Mouse (Mus musculus) right cerebral cortex, postnatal 36 days (tissue): ENCODE results near the gene Kat7.

ENCODE experiments used
- DNase-seq, 2 experiments: peaks; one replicate each; pipeline ENCODE4 v3.0.0; 2022; ENCODE audit warnings: low spot score in 2 of 2, mixed read lengths in 1 of 2

Gene Kat7

GRCm38 (mm10) chr11:95310007-95310647 is at the start of gene Kat7:
Gene Kat7, minus strand, starts transcription at chr11:95310246.
- DNase-seq = peak; percentile 98 to 99

- no peak for DNase-seq
These were observed 48.2 kb upstream of the Kat7 start for GRCm38 (mm10) chr11:95358263-95358662.

DNA sequence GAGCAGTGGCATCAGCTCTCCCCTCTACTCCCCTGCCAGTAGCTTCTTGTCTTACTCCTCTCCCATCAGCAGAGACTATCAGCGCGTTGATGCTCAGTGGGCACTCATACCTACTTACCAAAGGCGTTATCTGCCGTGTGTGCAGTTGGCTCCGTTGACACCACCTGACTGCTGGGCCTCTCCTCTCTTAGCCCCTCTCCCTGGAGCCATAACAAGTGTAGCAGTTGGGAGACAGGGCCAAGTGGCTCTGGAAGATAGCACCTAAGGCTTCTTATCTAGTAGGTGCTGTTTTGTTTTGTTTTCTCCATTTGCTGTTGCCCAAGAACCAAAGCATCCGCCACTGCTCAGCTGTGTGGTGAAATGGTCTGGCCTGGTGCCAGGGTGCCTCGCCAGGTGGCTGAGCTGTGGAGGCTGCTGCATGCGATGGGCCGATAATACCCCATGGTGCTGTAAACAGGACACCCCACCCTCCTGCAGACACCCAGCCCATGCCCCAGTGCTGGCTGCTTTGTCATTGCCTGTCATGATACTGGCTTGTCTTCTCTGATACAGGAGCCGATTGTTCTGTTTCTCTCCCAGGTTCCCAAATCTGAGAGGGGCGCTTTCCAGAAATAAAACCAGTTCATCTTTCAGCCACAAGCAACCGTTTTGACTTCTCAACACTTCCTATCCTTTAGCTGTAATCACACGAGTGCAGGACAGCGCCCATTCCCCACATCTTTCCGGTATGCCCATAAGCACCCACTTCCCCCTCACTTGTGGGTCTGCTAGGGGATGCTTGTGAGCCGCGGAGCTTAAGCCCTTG is 46.6 kb upstream of the Kat7 start:
- DNase-seq = peak in 1 of 2 experiments; percentile 14

DNA sequence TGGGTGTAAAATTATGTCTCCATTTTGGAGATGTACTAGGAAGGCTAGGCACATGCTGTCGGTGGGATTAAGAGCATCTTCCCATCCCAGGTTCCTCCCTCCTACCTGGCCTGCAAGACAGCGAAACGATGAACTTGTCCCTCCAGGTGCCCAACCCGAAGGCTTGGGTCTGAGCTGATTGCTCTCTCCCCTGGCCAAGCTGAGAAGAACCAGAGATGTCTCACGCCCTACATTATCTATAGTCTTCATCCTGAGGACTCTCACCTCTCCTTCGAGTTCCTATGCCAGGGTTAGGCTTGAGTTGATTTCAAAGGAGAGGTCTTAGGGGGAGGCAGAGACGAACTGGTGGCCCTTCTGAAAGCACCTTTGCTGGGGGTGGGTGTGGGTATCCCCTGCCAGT is 46.0 kb upstream of the Kat7 start:
- DNase-seq = no peak

- DNase-seq = no peak
These were observed 45.6 kb upstream of the Kat7 start for GRCm38 (mm10) chr11:95355661-95356011.

- no peak for DNase-seq
These were observed 45.1 kb upstream of the Kat7 start for GRCm38 (mm10) chr11:95354945-95355660.

DNA sequence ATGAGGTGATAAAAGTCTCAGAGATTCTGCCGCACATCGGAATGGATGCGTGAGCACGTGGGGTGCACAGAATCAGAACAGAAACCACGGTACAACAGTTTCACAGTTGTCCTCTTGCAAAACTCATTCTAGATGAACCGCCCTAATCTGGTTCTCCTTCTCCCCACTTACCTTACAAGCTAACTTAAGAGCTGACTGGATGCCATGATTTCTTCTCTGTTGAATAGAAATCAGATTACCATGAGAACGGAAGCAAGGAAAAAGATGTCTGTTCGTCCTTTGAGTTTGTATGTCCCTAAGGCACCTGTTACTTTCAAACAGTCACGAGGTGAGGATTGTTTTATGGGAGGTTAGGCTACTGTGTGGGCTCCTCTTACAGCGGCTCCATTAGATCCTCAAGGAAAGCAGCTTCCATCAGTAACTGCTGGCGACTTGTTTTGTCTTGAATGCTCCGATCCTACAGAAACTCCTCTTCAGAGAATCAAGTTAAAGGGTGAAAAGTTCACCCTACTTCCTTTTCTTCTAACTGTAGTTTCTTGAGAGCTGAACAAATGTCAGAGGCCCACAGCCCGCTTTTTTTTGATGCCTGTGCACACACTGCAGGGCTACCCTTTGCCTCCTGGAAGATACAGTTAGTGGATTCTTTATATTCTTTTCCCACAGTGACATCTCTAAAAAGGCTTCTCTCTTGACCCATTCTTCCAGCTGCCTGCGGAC is 44.3 kb upstream of the Kat7 start:
- no peak for DNase-seq

DNA sequence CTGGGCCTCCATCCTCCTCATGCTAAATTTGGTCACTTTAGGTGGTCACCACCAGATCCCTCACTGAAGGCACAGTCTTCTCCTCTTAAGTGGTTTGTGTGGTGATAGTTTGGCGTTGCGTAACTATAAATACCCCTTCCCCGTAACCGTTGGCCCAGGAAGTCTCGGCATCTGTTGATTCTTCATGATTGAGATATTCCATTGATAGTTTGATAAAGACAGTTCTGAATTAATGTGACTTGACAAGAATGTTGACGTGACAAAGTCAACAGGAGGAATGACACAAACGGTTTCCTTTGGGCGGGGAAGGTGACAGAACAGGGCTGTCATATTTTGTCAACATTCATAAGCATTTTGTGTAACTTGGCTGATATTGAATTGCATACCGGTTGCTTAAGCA is 43.2 kb upstream of the Kat7 start:
- no peak for DNase-seq

DNA sequence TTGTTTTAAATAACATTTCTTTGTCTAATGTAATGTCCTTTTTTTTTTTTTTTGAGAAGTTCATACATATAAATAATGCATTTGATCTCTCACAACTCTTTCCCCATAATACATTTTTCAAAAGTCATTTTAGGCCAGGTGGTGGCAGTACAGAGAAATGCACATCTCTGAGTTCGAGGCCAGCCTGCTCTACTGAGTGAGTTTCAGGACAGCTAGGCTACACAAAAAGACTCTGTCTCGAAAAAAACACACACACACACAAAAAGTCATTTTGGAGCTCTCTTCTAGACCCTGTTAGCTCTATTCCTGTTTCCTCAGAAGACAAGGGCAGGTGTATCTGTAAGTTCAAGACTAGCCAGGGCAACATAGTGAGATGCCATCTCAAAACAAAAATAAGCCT is 42.6 kb upstream of the Kat7 start:
- DNase-seq = no peak

- DNase-seq = no peak
These were observed 40.9 kb upstream of the Kat7 start for GRCm38 (mm10) chr11:95350960-95351359.

- DNase-seq = no peak
These were observed 40.2 kb upstream of the Kat7 start for GRCm38 (mm10) chr11:95350289-95350688.

GRCm38 (mm10) chr11:95344181-95344580 is 34.1 kb upstream of the Kat7 start:
- no peak for DNase-seq

DNA sequence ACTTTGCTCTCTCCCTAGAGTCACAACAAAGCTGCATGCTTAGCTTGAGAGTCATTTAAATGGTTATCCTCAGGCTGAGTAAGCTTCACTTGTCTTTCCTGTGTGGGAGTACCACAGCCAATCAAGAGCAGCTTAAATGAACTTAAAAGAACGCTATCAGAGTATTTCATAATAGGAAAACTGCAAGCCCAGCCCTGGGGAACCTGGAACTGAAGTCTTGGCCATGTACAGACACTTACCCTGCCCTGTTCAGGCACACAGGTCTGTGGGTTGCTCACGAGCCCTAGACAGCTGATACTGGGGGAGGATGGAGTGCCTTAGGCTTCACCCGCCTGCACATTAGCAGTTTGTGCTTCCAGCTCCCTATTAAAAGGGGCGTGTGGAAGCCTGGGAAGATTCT is 33.1 kb upstream of the Kat7 start:
- DNase-seq = peak in 1 of 2 experiments; percentile 36

GRCm38 (mm10) chr11:95340664-95341063 is 30.6 kb upstream of the Kat7 start:
- DNase-seq = no peak

- no peak for DNase-seq
These were observed 30.2 kb upstream of the Kat7 start for GRCm38 (mm10) chr11:95340259-95340658.

DNA sequence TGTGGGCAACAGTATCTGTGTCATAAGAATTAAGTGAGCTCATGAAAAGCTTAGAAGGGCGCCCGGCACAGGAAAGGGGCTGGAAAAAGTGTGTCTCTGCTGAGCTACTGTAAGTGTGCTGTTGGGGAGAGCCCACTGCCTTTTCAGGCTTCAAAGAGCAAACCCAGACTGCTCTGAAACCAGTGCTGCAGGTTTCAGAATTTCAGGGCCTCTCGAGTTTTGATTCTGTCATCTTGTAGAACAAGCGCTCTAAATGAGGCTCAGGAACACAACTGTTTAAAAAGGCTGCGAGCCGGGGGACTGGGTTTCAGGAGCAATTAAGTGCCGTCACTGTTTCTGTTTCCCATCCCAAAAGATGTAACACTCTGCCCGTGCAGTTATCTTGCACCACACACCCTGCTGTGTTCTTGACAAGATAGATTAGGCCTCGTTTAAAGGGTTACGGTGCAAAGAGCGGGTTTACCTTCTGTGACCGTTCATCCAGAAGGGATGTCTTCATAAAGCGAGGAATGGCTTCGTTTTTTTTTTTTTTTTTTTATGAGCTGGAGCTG is 29.5 kb upstream of the Kat7 start:
- no peak for DNase-seq

DNA sequence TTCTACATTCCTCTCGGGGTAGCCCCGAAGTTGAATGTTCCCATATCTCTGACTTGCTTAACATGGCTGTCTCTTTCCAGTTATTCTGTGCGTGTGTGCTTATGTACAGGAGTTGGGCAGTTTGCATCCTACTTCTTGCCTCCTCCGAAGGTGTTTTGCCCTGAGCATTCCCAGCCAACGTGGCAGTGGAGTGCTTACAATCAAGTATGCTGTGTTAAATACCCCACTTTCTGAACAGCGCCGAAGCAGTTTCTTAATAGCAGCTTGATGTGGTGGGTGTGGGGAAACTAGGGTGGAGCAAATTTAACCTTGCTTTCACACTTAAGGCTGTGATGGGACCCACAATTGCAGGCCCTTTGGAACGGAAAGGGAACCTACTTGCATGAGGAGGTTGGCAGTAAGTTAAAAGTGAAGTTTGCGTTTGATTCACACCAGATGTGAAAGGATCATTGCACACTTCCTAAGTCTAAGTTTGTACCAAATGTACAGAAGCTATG is 27.8 kb upstream of the Kat7 start:
- DNase-seq = no peak

DNA sequence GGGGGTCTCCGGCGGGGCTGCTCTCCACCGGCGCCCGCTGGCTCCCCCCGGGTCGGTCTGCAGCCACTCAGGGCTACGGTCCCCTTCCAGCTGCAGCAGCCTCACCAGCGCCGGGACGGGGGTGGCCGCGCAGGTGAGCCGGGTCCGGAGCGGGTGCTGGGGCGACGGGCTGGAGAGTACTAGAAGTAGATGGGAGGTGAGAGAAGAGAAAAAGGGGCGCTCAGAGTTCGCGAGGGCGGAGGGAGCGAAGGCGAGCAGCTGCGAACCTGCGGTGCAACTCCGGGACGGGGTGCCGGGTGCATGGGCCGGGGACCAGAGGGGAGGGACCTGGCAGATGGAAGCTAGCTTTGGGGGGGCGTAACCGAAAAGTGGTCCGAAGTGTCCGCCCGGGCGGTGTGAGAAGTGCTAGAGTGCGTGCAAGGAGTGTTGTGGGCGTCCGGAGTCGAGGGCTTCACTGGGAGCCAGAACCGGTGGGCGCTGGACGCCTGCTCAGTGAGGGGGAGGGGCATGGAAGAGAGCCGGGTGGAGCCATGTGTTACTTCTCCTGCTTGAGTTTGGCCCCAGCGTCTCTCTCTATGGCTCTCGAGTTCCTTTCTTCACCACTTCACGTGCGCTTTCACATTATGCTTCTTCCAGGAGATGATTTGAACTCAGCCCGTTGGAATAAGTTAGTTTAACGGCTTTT is 27.2 kb upstream of the Kat7 start:
- peak in 1 of 2 experiments; percentile 15 for DNase-seq

GRCm38 (mm10) chr11:95336568-95337128 is 26.6 kb upstream of the Kat7 start, which contains the start of gene Fam117a:
Gene Fam117a, plus strand, starts transcription at chr11:95337018.
- DNase-seq = peak; percentile 72 to 73

DNA sequence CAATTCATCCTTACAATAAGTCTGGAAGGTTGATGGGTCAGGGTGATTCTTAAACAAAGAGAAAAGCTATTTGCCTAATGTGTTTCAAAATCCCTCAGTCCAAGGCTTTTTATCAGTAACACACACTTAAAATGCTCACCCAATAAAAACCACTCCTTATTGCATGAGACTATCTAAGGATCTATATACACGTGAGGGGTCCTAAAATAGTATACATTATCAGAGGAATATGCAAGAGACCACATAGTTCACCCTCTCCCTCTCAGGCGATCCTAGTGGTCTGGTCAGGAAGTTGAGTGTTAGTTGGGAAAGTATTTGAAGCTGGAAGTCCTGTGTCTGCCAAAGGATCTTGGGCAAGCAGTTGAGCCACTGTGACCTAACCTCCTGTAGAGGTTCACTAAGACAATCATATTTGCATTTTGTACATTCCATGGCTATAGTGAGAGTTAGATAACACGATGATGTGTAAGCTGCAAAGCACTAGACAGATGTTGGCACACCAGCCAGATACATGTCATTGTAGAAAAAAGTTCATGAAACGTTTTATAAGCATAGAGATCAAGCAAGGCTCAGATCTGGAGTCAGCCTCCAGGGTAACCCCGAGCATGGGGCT is 24.5 kb upstream of the Kat7 start:
- DNase-seq = no peak
